Mouse (Mus musculus): ENCODE measurements at regions not wholly inside any gene's neighbourhood (a gene's known extent, or its start where the extent isn't known, plus 50 kb on each side); places are given as distances from the start of the nearest gene placed in this dataset.
A peak's percentile ranks its signal among the peaks of the same experiment; 100 is the strongest.

DNA sequence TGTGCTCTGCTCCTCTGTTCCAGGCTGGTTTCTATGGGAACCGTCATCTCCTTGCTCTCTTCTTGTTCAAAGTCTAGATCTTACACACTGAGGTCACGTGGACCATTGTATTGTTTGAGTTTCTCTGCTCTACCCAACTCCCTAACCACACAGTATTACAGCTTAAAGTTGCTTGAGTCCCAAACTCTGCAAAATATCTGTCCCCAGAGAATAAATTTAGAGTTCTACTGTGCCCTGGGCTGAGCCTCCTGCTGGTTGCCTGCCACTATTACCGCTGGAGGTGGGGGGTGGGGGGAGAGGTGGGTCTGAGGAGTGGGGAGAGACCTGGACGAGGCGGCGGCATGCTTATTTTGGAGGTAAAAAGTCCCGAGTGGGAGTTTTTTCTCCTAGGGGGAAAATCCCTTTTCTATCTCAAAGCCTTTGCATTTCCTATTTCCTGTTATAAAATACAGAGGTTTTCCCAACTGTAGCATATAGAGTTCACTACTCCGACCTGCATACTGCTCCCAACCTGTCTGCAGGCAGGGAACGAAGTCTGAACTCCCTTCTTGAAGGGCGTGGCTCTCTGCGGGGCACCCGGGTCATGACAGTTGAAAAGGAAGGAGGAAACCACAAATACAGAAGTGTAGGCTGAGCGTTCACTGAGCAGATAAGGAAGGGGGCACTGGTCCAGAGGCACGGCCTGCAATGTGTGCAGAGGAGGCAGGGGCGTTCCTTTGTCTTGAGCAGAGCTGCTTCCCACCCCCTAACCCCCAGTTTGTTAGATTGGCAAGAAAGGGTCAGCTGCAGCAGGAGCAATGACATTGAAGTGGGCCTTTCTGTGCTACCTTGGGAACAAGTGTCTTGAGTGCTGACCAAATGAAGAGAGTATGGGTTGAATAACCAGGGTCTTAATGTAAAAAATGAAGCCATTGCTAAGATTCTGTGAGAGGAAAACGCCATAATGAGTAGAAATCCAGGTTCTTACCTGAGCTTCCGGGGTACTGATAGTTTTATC lies 188.7 kb downstream of the Akap7 start:
- Histone ChIP-seq H3K27me3 (no peaks in the 10 kb centered on the region), H3K36me3 (no peaks in the 10 kb centered on the region), H3K9ac (no peak overlapping the region), H3K4me1 (no peaks in the 10 kb centered on the region), H3K27ac (no peak overlapping the region), H3K9me3 (no peaks in the 10 kb centered on the region), H3K4me3 (no peak overlapping the region), H3K4me2 (replicated peaks) (no peak overlapping the region)
- WGBS = 42% methylated on average over 17 of the region's 17 CpGs
- ATAC-seq (ENCODE audit: insufficient number of reproducible peaks, insufficient read depth, low FRiP score, low TSS enrichment) = 0 out of 2 replicates have a peak, but pooled peaks have one; percentile 35

DNA sequence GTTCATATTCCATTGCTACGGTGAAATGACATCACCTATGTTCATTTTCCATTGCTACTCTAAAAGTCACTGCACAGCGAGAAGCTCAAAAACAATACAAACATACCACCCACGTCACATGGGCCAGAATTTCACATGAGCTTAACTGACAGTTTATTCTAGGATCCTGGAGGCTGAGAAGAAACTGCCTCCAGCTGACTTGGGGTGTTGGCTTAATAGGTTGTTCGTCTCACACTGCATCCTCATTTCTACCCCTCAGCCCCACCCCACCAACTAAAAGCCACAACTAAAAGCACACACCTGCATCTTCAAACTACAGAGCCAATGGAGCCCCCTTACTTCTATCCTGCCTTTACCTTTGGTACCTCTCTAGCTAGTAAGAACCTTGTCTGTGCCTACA lies 187.0 kb upstream of the Arg1 start:
- H3K4me1 ChIP-seq = no peaks in the 10 kb centered on the region
- 82% methylated on average over 4 of the region's 4 CpGs for WGBS

GRCm38 (mm10) chr10:25112449-25113171 lies 185.3 kb upstream of the Arg1 start:
- H3K4me3 ChIP-seq = no peak overlapping the region
- H3K27ac ChIP-seq = no peak overlapping the region
- ATAC-seq (ENCODE audit: insufficient number of reproducible peaks, insufficient read depth, low FRiP score, low TSS enrichment) = no peak
- 56% methylated on average over 12 of the region's 12 CpGs for WGBS
- no peak overlapping the region for H3K4me2 ChIP-seq (replicated peaks)
- H3K4me1 ChIP-seq = no peaks in the 10 kb centered on the region
- H3K9ac ChIP-seq = no peak overlapping the region
- no peaks in the 10 kb centered on the region for H3K36me3 ChIP-seq
- H3K27me3 ChIP-seq = no peaks in the 10 kb centered on the region
- H3K9me3 ChIP-seq = no peaks in the 10 kb centered on the region

More for the DNA sequence above, 187.0 kb upstream of the Arg1 start:
- ATAC-seq (ENCODE audit: insufficient number of reproducible peaks, insufficient read depth, low FRiP score, low TSS enrichment) = no peak
- Histone ChIP-seq H3K9me3 (no peaks in the 10 kb centered on the region), H3K27me3 (no peaks in the 10 kb centered on the region), H3K4me2 (replicated peaks) (no peak overlapping the region), H3K27ac (no peak overlapping the region), H3K4me3 (no peak overlapping the region), H3K9ac (no peak overlapping the region), H3K36me3 (no peaks in the 10 kb centered on the region)

GRCm38 (mm10) chr10:25111636-25112422 lies 184.5 kb upstream of the Arg1 start:
- H3K9ac ChIP-seq = no peak overlapping the region
- no peak overlapping the region for H3K4me3 ChIP-seq
- H3K27me3 ChIP-seq = no peaks in the 10 kb centered on the region
- no peak overlapping the region for H3K4me2 ChIP-seq (replicated peaks)
- no peaks in the 10 kb centered on the region for H3K9me3 ChIP-seq
- H3K4me1 ChIP-seq = no peaks in the 10 kb centered on the region
- ATAC-seq (ENCODE audit: insufficient number of reproducible peaks, insufficient read depth, low FRiP score, low TSS enrichment) = no peak
- H3K27ac ChIP-seq = no peak overlapping the region
- no peaks in the 10 kb centered on the region for H3K36me3 ChIP-seq
- WGBS = 14% methylated on average over 11 of the region's 11 CpGs

GRCm38 (mm10) chr10:25111181-25111580 lies 183.9 kb upstream of the Arg1 start:
- H3K4me1 ChIP-seq = no peaks in the 10 kb centered on the region
- H3K9ac ChIP-seq = no peak overlapping the region
- no peaks in the 10 kb centered on the region for H3K36me3 ChIP-seq
- no peak overlapping the region for H3K27ac ChIP-seq
- ATAC-seq (ENCODE audit: insufficient number of reproducible peaks, insufficient read depth, low FRiP score, low TSS enrichment) = no peak
- H3K4me2 ChIP-seq (replicated peaks) = no peak overlapping the region
- H3K4me3 ChIP-seq = no peak overlapping the region
- WGBS = 41% methylated on average over 7 of the region's 7 CpGs
- H3K27me3 ChIP-seq = no peaks in the 10 kb centered on the region
- no peaks in the 10 kb centered on the region for H3K9me3 ChIP-seq

DNA sequence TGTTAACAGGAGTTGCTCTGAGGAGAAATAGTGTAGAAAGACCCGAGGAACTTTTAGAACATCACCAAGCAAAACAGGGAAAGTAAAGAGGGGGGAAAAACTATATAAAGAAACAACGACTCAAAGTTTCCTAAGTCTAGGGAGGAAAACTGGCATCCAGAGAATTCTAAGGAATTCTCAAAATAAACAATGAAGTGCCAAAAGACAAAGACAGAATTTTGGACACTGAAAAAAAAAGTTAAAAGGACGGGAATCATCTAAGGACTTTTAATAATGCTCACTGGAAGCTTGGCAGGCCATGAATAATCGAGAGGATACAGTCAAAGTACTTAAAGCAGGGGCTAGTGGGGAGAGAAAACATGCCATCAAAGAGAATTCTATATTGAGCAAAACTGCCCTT lies 170.8 kb upstream of the Arg1 start:
- Histone ChIP-seq H3K27ac (no peak overlapping the region), H3K9me3 (no peaks in the 10 kb centered on the region), H3K27me3 (no peaks in the 10 kb centered on the region), H3K36me3 (no peaks in the 10 kb centered on the region), H3K4me3 (no peak overlapping the region), H3K4me2 (replicated peaks) (no peak overlapping the region), H3K9ac (no peak overlapping the region), H3K4me1 (no peaks in the 10 kb centered on the region)
- no peak for ATAC-seq (ENCODE audit: insufficient number of reproducible peaks, insufficient read depth, low FRiP score, low TSS enrichment)
- 59% methylated on average over 4 of the region's 4 CpGs for WGBS

DNA sequence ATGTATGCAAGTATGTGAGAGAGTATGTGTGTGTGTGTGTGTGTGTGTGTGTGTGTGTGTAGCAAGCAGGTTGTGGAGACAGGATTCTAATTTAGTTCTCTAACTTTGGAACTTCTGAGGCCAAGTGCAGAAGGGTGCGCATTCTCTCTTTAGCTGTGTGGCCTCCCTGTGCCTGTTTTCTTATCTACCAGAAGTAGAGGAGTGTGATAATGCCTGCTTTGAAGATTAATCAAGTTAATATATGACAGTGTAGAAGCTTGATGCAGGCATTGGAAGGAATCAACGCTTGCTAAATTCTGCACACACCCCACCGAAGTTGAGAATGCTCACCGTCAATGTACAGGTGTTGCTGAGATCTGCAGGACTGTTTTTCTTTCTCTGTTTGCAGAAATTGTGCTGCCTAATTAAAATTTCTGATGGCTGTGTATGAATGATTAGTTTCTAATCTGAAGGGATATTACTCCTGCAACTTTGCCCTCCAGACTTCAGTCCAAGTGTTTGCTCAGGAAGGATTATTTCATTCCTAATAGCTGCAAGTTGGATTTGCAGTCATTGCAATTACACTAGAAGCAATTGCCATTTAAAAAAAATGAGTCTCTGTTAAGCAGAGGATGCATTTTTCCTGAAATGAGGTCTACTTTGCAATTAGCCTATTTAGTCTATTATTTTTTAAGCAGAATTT lies 162.6 kb upstream of the Arg1 start:
- Histone ChIP-seq H3K36me3 (no peaks in the 10 kb centered on the region), H3K27ac (no peak overlapping the region), H3K4me2 (replicated peaks) (no peak overlapping the region), H3K9ac (no peak overlapping the region), H3K27me3 (no peaks in the 10 kb centered on the region), H3K4me1 (no peaks in the 10 kb centered on the region), H3K9me3 (no peaks in the 10 kb centered on the region), H3K4me3 (no peak overlapping the region)
- 86% methylated on average over 4 of the region's 4 CpGs for WGBS
- no peak for ATAC-seq (ENCODE audit: insufficient number of reproducible peaks, insufficient read depth, low FRiP score, low TSS enrichment)

DNA sequence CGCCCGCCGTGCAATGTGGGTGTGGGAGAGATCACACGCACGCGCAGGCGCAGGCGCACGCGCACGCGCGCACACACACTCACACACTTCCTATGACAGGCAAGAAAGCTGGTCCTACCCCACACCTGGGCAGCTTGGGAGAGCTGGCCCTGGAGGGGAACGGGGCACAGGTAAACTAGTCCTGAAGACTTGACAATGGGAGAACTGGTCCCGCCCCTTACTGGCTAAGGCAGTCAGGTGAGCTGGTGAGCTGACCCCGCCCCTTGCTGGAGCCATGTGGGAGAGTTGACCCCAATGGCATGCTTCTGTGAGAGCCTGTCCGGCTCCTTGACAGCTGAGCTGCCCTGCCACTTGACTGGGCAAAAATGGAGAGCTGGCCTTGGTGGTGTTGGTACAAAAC lies 159.5 kb upstream of the Arg1 start:
- H3K27ac ChIP-seq = no peak overlapping the region
- no peak overlapping the region for H3K4me3 ChIP-seq
- no peaks in the 10 kb centered on the region for H3K9me3 ChIP-seq
- H3K36me3 ChIP-seq = no peaks in the 10 kb centered on the region
- no peak overlapping the region for H3K4me2 ChIP-seq (replicated peaks)
- no peak overlapping the region for H3K9ac ChIP-seq
- ATAC-seq (ENCODE audit: insufficient number of reproducible peaks, insufficient read depth, low FRiP score, low TSS enrichment) = no peak
- WGBS = 95% methylated on average over 17 of the region's 17 CpGs
- H3K4me1 ChIP-seq = 0 out of 2 replicates have a peak, but pooled peaks cover 3% of the 10 kb centered on the region
- H3K27me3 ChIP-seq = no peaks in the 10 kb centered on the region

DNA sequence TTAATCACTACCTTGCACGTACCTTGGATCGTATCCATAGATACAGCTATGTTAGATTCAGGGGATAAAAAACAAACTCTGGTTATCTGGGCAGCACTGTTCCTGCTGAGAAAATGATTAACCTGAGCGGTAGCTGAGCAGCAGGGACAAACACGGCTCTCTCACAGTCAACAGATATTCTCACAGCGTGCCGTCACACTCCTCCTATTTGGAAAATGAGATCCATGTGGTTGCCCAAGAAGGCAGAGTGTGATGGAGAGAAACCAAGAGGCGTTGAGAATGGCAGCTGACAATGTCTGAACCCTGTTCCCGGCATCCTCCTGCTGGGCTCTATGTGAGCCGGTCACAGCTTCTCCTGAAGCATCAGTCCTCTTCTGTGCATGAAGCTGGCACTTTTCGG lies 155.6 kb upstream of the Arg1 start:
- no peak overlapping the region for H3K4me3 ChIP-seq
- H3K9ac ChIP-seq = no peak overlapping the region
- 49% methylated on average over 10 of the region's 10 CpGs for WGBS
- no peaks in the 10 kb centered on the region for H3K36me3 ChIP-seq
- H3K27ac ChIP-seq = no peak overlapping the region
- H3K4me1 ChIP-seq = 0 out of 2 replicates have a peak, but pooled peaks cover 3% of the 10 kb centered on the region
- no peaks in the 10 kb centered on the region for H3K27me3 ChIP-seq
- no peaks in the 10 kb centered on the region for H3K9me3 ChIP-seq
- ATAC-seq (ENCODE audit: insufficient number of reproducible peaks, insufficient read depth, low FRiP score, low TSS enrichment) = no peak
- no peak overlapping the region for H3K4me2 ChIP-seq (replicated peaks)

DNA sequence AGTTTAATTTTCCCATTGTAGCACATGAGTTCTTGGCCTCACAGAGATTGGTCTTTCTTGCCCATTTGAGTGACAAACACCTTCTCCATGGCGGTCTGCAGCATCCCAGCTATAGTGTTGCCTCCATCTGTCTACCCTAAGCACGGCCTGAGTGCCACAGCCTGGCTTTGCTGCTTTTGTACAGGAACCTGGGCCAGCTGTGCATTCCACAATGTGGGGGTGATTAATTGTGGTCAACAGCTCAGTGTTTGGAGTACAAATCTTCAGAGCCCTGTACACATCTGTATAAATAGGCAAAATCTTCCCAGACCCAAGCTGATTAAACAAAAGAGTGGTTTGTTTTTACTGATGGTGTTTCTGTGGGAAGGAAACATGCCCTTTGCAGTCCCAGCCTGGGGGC lies 145.3 kb upstream of the Arg1 start:
- H3K27me3 ChIP-seq = no peaks in the 10 kb centered on the region

GRCm38 (mm10) chr10:25068301-25068700 lies 141.0 kb upstream of the Arg1 start:
- Histone ChIP-seq H3K9ac (no peak overlapping the region), H3K4me3 (no peak overlapping the region), H3K9me3 (no peaks in the 10 kb centered on the region), H3K4me2 (replicated peaks) (no peak overlapping the region), H3K27me3 (no peaks in the 10 kb centered on the region), H3K36me3 (no peaks in the 10 kb centered on the region), H3K4me1 (peaks cover 7% of the 10 kb centered on the region; the same call in 1 of the 2 replicates), H3K27ac (no peak overlapping the region)
- no peak for ATAC-seq (ENCODE audit: insufficient number of reproducible peaks, insufficient read depth, low FRiP score, low TSS enrichment)
- 52% methylated on average over 8 of the region's 8 CpGs for WGBS

More for the DNA sequence above, 145.3 kb upstream of the Arg1 start:
- no peak overlapping the region for H3K4me2 ChIP-seq (replicated peaks)
- no peak overlapping the region for H3K9ac ChIP-seq
- no peaks in the 10 kb centered on the region for H3K9me3 ChIP-seq
- no peak overlapping the region for H3K4me3 ChIP-seq
- 49% methylated on average over 2 of the region's 2 CpGs for WGBS
- H3K36me3 ChIP-seq = no peaks in the 10 kb centered on the region
- no peak for ATAC-seq (ENCODE audit: insufficient number of reproducible peaks, insufficient read depth, low FRiP score, low TSS enrichment)
- H3K27ac ChIP-seq = no peak overlapping the region
- peaks cover 7% of the 10 kb centered on the region; the same call in 1 of the 2 replicates for H3K4me1 ChIP-seq

Data from embryonic facial prominence, embryonic 12.5 days (tissue).